Mouse (Mus musculus): Measurements from ENCODE around the gene Evi2b.

GRCm38 (mm10) chr11:79528601-79529000 is 5.0 kb upstream of the Evi2b start:
- no peak for TF ChIP-seq POLR2A (IDR thresholded peaks at IDR 0.05; ENCODE audit: insufficient read length, low read depth)
- TF ChIP-seq MYOG (IDR thresholded peaks at IDR 0.05; ENCODE audit: control insufficient read depth in 1 of 3, insufficient read depth in 1 of 3, insufficient read length in 2 of 3, low read depth in 2 of 3), result no peak
- TF ChIP-seq E2F4 (IDR thresholded peaks at IDR 0.05; ENCODE audit: insufficient read depth), result no peak
- no peak for TF ChIP-seq POLR2AphosphoS2 (IDR thresholded peaks at IDR 0.05; ENCODE audit: insufficient read length, low read depth)
- TF ChIP-seq MAX (IDR thresholded peaks at IDR 0.05; ENCODE audit: low read depth), result no peak
- no peak for TF ChIP-seq CEBPB (IDR thresholded peaks at IDR 0.05; ENCODE audit: insufficient read depth, poor library complexity, severe bottlenecking)
- no peak for TF ChIP-seq USF1 (IDR thresholded peaks at IDR 0.05; ENCODE audit: low read depth)
- TF ChIP-seq SRF (IDR thresholded peaks at IDR 0.05; ENCODE audit: control insufficient read depth, insufficient read length, low read depth), result no peak
- no peak for TF ChIP-seq TCF12 (IDR thresholded peaks at IDR 0.05; ENCODE audit: insufficient read depth, poor library complexity, severe bottlenecking)

Measured in myocyte (in vitro differentiated cells).